ENCODE assay signal across 8 mouse cellular contexts in genomic region chr3:142559632-142560228, GRCm38 (mm10). TPM values are rescaled to one million over a fixed set of nuclear protein-coding genes. Genes with fewer than 3 reads are reported as not detected.
DNase-seq lines count a peak whose midpoint lies in the region; ATAC-seq and TF ChIP-seq lines count a peak whose summit lies in the region.

Gbp3 (plus strand) TSS chr3:142560026.

- no peaks in the 10 kb centered on the region for H3K27me3 ChIP-seq in heart, embryonic 13.5 days (replicated peaks)
- no peaks in the 10 kb centered on the region for H3K27me3 ChIP-seq in kidney, embryonic 15.5 days

- DNase-seq in ovary, postnatal 14 days (ENCODE audit: low spot score), result peak; percentile 21
- no peak for DNase-seq in ovary, postnatal 36 days (ENCODE audit: low spot score)
- DNase-seq in brain, embryonic 14.5 days (ENCODE audit: low read depth), result peak; percentile 11
- DNase-seq in lung, postnatal 36 days, result peak; percentile 72
- DNase-seq in thymus, postnatal 14 days, result peak; percentile 33
- DNase-seq in cerebellum, adult 9-10 months, result no peak

- peak within 1 kb of the TSS; percentile 71 for H3K4me2 ChIP-seq in heart, embryonic 13.5 days
- peak within 1 kb of the TSS; percentile 68 for H3K4me2 ChIP-seq in kidney, embryonic 15.5 days

- H3K9me3 ChIP-seq in heart, embryonic 13.5 days, result no peaks in the 10 kb centered on the region
- no peaks in the 10 kb centered on the region for H3K9me3 ChIP-seq in kidney, embryonic 15.5 days (replicated peaks)

- ATAC-seq in heart, embryonic 13.5 days (ENCODE audit: extremely low read depth, insufficient number of reproducible peaks, low FRiP score, low TSS enrichment), result no peak
- ATAC-seq in kidney, embryonic 15.5 days (replicated peaks; ENCODE audit: low FRiP score), result no peak

- H3K4me3 ChIP-seq in heart, embryonic 13.5 days, result peak within 1 kb of the TSS; percentile 57
- peak within 1 kb of the TSS; percentile 49 for H3K4me3 ChIP-seq in kidney, embryonic 15.5 days (replicated peaks)

- H3K36me3 ChIP-seq in heart, embryonic 13.5 days, result no peaks in the 10 kb centered on the region
- H3K36me3 ChIP-seq in kidney, embryonic 15.5 days, result no peaks in the 10 kb centered on the region

- peak within 1 kb of the TSS; percentile 72 for H3K9ac ChIP-seq in heart, embryonic 13.5 days
- peak within 1 kb of the TSS; percentile 21; the same call in 1 of the 2 replicates for H3K9ac ChIP-seq in kidney, embryonic 15.5 days

- TF ChIP-seq POLR2A in brain, embryonic 14.5 days (IDR thresholded peaks at IDR 0.05; ENCODE audit: borderline replicate concordance, extremely low read depth, insufficient read depth, insufficient read length, poor library complexity, severe bottlenecking), result no peak

- peaks cover 8% of the 10 kb centered on the region for H3K4me1 ChIP-seq in heart, embryonic 13.5 days
- H3K4me1 ChIP-seq in kidney, embryonic 15.5 days, result peaks cover 8% of the 10 kb centered on the region; the same call in 1 of the 2 replicates

- 23% methylated on average over 3 of the region's 3 CpGs for WGBS in heart, embryonic 13.5 days
- WGBS in kidney, embryonic 15.5 days, result 13% methylated on average over 3 of the region's 3 CpGs

- TF ChIP-seq CTCF in brain, embryonic 14.5 days (IDR thresholded peaks at IDR 0.05; ENCODE audit: borderline replicate concordance, extremely low read depth, insufficient read depth, insufficient read length), result no peak

- peak within 1 kb of the TSS; percentile 45 for H3K27ac ChIP-seq in heart, embryonic 13.5 days (replicated peaks)
- peak within 1 kb of the TSS; percentile 32; the same call in 1 of the 2 replicates for H3K27ac ChIP-seq in kidney, embryonic 15.5 days

RNA-seq across cellular contexts. Expression of gene Gbp3, which starts in this region (rescaled TPM):
- 0.62 and 1.1 TPM in 2 replicates for polyA plus RNA-seq in brain, embryonic 14.5 days (2012; rRNA removed)
- 1.6 and 2.2 TPM in 2 replicates for polyA plus RNA-seq in heart, embryonic 13.5 days (2015; fragmentation: Nextera tagmentation; extraction: Ambion mirVana)
- 1.5 and 1.6 TPM in 2 replicates for polyA plus RNA-seq in kidney, embryonic 15.5 days (2015; fragmentation: Nextera tagmentation; extraction: Ambion mirVana)

Comparison
In these comparisons a context has a peak if more than half of its experiments do, and no peak if none do; other contexts are left out.
1. DNase-seq: peak in ovary, postnatal 14 days (single experiment), brain, embryonic 14.5 days (single experiment), lung, postnatal 36 days (single experiment) and thymus, postnatal 14 days (single experiment); none in ovary, postnatal 36 days (single experiment) and cerebellum, adult 9-10 months (single experiment).